Mouse (Mus musculus) bone marrow macrophage, adult 2 months (primary cell): Measurements from ENCODE around the gene Vwa1. TPM values are rescaled to one million over a fixed set of nuclear protein-coding genes. Genes with fewer than 3 reads are reported as not detected.

ENCODE experiments used
- H3K27ac ChIP-seq: 2 replicates; pipeline ENCODE4 v1.5.1; 2012; ENCODE audit warnings: low read depth, low read length; ENCODE audit not compliant: insufficient read depth
- H3K4me1 ChIP-seq: 2 replicates; pipeline ENCODE4 v1.6.1; 2012; ENCODE audit warnings: low read length; ENCODE audit not compliant: control insufficient read depth, insufficient read depth
- H3K4me3 ChIP-seq: 2 replicates; pipeline ENCODE4 v1.5.1; 2012; ENCODE audit warnings: mild to moderate bottlenecking, low read length, moderate library complexity; ENCODE audit not compliant: insufficient read depth
- CTCF ChIP-seq: IDR thresholded peaks from 2 replicates; pipeline ENCODE4 v1.5.1; 2012; ENCODE audit warnings: low read depth, mild to moderate bottlenecking, low read length, moderate library complexity
- POLR2A ChIP-seq: IDR thresholded peaks from 2 replicates; pipeline ENCODE4 v1.6.1; 2012; ENCODE audit warnings: mild to moderate bottlenecking, low read depth, low read length, borderline replicate concordance
- polyA plus RNA-seq: library from polyadenylated mRNA; stranded (reverse); fragments of >200 nt; gene quantifications from 2 replicates; pipeline ENCODE4 v1.2.4, GENCODE M21; 2012; ENCODE audit not compliant: missing spikeins, insufficient read depth, insufficient read length

Vwa1 gene
- polyA plus RNA-seq, result not detected in 2 replicates

DNA sequence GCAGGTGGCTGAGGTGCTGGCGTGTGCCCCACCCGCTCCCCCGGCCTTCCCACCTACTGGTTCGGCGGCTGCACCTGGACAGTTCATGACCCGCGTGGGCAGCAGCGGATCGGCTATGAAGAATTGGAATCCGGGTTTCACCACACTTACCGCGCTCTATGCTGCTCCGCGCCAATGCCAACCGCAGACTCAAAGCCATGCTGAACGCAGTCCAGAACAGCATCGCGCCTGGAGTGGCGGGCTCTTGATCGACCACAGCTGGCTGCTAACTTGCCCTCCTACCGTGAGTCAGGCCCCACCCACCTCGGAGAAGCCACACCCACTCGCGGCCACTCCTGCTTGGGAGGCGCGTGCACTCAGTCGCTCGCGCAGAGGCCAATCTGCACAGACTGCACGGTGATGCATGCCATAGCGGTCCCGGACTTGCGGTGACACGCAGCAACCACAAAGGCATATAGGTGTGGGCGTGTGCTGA, at the start of gene Vwa1:
TSS of gene Vwa1 (minus strand) at position 419 of the 475 bp plus-strand sequence.
- no peak for TF ChIP-seq POLR2A
- no peak for TF ChIP-seq CTCF
- Histone ChIP-seq H3K4me3 (peak within 1 kb of the TSS; percentile 49), H3K4me1 (peaks cover 12% of the 10 kb centered on the region), H3K27ac (no peak within 1 kb of the TSS)

DNA sequence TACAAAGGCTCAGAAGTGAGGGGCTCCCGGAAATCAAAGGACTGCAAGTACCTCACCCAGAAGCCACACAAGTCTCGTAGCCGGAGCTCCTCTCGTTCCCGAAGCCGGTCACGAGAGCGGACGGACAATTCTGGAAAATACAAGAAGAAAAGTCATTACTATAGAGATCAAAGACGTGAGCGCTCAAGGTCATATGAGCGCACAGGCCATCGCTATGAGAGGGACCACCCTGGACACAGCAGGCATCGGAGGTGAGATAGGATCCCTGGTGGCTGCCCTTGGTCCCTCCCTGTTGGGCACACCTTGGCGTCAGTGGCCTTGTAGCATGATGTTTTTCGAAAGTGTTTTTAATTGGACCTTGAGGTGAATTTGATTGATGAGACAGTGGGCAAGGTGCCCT, 48.9 kb upstream of the Vwa1 start:
- Histone ChIP-seq H3K4me1 (no peaks in the 10 kb centered on the region), H3K27ac (no peak overlapping the region), H3K4me3 (no peak overlapping the region)
- TF ChIP-seq CTCF (no peak), POLR2A (no peak)

DNA sequence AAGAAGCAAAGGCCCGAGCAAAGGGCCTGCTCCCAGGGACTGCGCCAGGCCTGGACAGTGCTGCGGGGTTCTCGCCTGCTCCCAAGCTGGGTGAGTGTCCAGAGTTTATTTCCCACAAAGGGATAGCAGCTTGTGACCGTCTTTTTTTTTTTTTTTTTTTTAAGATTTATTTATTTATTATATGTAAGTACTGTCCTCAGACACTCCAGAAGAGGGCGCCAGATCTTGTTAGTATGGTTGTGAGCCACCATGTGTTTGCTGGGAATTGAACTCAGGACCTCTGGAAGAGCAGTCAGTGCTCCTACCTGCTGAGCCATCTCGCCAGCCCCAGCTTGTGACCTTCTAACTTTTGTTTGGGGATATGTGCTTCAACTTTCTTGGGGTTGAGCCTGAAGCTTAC, 46.5 kb upstream of the Vwa1 start:
- Histone ChIP-seq H3K4me3 (no peak overlapping the region), H3K4me1 (no peaks in the 10 kb centered on the region), H3K27ac (no peak overlapping the region)
- no peak for TF ChIP-seq POLR2A
- TF ChIP-seq CTCF, result peak; percentile 45; the same call in 1 of the 2 replicates

DNA sequence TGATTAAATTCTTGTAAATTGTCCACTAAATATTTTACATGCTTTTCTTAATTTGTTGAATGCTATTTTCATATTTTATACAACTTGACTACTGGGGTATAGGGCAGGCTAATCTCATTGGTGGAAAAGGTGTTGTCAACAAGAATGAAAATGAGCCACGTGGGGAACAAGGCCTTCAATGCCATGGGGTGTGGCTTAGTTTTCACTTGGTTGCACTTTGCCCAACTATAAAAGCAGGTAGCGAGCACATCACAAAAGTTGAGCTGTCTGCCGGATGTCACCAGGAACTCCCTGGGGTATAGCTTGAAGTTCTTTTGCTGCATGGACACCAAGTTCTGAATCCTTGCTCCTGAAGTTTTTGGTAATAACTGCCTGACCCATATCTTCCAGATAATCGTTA, 43.0 kb upstream of the Vwa1 start:
- Histone ChIP-seq H3K4me3 (no peak overlapping the region), H3K4me1 (peaks cover 9% of the 10 kb centered on the region), H3K27ac (no peak overlapping the region)
- TF ChIP-seq POLR2A (no peak), CTCF (no peak)

DNA sequence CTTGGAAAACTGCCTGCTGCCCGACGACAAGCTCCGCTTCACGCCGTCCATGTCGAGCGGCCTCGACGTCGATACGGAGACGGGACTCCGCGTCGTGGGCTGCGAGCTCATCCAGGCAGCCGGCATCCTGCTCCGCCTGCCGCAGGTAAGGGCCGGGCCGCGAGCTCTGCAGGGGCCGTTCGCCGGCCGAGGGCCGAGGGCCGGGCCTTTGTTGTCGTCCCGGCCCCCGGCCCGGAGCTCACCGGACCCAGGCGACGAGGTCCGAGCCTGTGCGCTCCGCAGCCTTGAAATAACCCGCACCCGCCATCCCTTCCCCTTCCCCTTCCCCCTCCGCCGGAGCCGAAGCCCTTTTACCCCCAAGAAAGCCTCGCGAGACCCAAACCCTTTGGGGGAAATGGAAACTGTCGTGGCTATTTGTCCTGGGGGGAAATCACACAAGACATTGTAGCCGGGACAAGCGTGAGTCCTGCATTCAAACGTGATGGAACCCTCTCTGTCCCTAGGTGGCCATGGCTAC, 38.2 kb upstream of the Vwa1 start:
- TF ChIP-seq CTCF (no peak), POLR2A (no peak)
- peaks cover 15% of the 10 kb centered on the region for H3K4me1 ChIP-seq
- peak overlapping the region; percentile 76 for H3K27ac ChIP-seq
- peak overlapping the region; percentile 97 for H3K4me3 ChIP-seq

DNA sequence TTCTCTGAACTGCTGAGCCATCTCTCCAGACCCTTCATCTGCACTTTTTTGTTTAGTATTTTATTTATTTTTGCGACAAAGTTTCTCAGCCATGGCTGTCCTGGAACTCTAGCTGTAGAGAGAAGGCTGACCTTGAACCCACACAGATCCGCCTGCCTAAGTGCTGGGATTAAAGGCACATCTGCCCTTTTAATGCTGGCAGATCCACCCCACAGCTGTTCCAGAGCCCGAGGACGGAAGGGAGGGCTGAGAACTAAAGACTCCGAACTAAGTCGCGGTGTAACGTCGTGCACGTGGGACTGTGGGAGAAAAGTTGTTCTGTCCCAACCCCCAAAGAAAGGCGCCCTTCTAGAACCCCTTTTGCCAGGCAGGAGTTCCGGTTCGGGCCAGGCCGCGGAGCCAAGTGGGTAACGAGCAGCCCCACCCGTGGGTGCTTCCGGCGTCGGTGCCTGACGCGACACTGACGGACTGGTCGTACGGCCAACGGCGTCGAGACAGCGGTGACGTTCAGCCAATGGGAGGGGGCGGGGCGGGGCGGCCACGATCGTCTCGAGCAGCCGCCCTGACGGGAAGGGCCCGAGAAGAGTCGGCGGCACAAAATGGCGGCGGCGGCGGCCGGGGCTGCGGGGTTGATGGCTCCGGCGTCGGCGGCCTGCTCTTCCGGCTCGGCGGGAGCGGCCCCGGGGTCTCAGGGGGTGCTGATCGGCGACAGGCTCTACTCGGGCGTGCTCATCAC, 37.6 kb upstream of the Vwa1 start, which contains the start of gene Ccnl2:
TSS of gene Ccnl2 (plus strand) at position 561 of the 736 bp plus-strand sequence.
- TF ChIP-seq POLR2A, result no peak
- no peak for TF ChIP-seq CTCF
- peak within 1 kb of the TSS; percentile 97 for H3K4me3 ChIP-seq
- H3K27ac ChIP-seq, result peak within 1 kb of the TSS; percentile 90
- H3K4me1 ChIP-seq, result peaks cover 15% of the 10 kb centered on the region

DNA sequence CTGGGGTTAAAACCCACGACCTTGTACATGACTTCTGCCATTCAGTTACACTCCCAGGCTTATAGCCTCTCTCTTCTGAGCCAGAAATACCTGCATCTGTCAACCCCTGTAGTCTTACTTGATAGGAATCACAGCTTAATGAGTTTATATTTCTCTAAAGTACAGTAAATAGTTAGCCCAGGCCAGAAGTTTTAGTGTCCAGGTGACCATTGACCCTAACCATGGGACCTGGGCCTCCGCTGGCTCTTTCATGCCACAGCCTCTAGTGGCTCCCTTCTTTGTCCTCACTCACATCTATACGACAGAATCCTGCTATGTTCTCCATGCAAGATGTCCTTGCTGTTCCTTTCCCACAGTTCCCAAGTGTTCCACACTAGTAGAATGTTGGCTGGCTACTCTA, 33.3 kb upstream of the Vwa1 start:
- Histone ChIP-seq H3K27ac (no peak overlapping the region), H3K4me1 (peaks cover 16% of the 10 kb centered on the region), H3K4me3 (no peak overlapping the region)
- no peak for TF ChIP-seq POLR2A
- TF ChIP-seq CTCF, result no peak

DNA sequence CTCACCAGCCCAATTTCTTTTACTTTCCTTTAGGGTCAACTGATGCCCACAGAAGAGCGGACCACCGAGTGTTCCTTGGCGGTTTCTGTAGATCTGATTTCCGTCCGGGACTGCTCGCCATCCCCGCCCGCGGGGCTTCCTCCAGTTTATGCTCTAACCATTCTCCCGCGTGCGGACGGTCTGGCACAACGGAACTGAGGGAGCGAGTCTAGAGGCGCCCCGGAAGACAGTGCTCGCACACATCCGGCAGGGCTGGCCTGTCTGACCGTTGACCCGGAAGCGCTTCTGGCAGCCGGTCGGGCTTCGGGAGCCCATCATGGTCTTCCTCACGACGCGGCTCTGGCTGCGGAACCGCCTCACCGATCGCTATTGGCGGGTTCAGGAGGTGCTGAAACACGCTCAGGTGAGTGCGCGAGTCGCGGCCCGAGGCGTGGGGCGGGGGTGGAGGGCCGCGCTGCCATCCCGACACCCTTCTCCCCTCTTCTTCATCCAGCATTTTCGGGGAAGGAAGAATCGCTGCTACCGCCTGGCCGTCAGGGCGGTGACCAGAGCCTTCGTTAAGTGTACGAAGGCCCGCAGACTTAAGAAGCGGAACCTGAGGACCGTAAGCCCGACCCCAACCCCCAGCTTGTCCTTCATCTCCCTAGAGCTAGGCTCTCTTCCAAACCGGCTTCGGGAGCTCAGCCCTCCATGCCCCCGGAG, 29.0 kb upstream of the Vwa1 start:
- TF ChIP-seq CTCF, result no peak
- no peak for TF ChIP-seq POLR2A
- Histone ChIP-seq H3K4me3 (peak overlapping the region; percentile 88), H3K4me1 (peaks cover 9% of the 10 kb centered on the region), H3K27ac (peak overlapping the region; percentile 56)

DNA sequence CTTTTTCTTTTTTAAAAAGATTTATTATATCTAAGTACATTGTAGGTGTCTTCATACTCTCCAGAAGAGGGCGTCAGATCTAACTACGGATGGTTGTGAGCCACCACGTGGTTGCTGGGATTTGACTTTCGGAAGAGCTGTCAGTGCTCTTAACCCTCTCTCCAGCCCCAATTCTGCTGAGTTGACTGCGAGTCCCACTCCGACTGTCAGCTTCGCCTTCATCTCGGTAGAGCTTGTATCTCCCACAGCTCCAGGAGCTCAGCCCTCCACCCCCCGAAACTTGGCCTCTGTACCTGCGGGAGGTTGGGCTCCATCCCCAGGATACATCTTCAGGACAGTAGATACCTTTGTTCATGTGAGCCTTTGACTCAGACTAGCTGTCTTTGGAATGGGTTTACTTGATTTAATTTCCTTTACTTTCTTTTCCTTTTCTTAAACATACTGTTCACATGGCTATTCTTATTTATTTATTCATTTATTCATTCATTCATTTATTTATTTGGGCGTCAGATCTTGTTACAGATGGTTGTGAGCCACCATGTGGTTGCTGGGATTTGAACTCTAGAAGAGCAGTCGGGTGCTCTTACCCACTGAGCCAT, 28.3 kb upstream of the Vwa1 start, which contains the start of gene Mrpl20:
TSS of gene Mrpl20 (plus strand) at position 138 of the 599 bp plus-strand sequence.
- peak within 1 kb of the TSS; percentile 56 for H3K27ac ChIP-seq
- peak within 1 kb of the TSS; percentile 88 for H3K4me3 ChIP-seq
- TF ChIP-seq POLR2A (no peak), CTCF (no peak)
- H3K4me1 ChIP-seq, result peaks cover 9% of the 10 kb centered on the region
